Mouse (Mus musculus): ENCODE measurements around the gene Ftl1. TPM values are rescaled to one million over a fixed set of nuclear protein-coding genes. Genes with fewer than 3 reads are reported as not detected.

The Ftl1 gene
- total and polyA plus RNA-seq, 3 experiments = 1,416 to 2,290 TPM; not detected in 1

GRCm38 (mm10) chr7:45467090-45467670 is 7.5 kb upstream of the Ftl1 start:
- Histone ChIP-seq H3K4me1 (ENCODE audit: control insufficient read depth in 1 of 2, insufficient read depth in 2 of 2, low read length in 2 of 2) (peaks cover 2 to 30% of the 10 kb centered on the region in 2 experiments; a peak in 3 of 4 replicates), H3K27ac (ENCODE audit: control insufficient read depth, low read depth, low read length) (no peak overlapping the region)

DNA sequence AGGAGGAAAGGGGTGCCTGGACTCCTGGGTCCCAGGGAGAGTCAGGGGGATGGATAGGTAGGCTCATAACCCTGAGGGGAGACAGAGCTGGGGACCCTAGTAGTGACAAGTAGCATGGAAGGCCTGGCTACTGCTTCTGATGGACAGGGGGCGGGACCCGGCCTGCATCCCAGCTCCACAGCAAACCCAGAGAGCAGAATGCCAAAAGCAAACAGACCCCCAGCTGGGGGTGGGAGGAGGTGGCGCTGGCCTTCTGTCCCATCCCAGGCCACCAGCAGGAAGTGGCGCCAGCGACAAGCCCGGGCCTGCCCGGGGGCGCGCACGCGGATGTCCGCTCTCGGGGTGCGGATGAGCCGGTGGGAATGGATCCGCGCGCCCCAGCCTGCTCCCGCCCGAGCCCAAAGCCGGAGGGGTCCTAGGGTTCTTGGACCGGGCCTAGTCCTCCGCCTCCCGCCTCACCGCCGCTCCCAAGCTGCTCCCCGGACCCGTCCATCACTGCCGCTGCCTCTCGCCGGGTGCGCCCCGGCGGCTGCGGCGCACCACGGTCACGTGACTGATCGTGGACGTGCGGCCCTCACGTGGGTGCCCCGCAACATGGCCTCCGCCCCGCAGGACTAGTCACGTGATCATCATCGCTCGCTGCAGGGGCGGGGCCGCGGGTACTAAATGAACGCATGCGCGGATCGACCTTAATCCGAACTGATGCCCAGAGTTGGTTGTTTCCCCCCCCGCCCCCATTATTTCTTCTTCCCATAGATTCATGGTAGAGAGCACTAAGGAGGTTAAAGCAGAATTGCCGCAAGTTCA is 6.8 kb upstream of the Ftl1 start, which contains the start of gene Bax:
TSS of gene Bax (minus strand) at position 616 of the 807 bp plus-strand sequence.
- no peaks in the 10 kb centered on the region for H3K27me3 ChIP-seq (ENCODE audit: control insufficient read depth in 1 of 2, insufficient read depth in 2 of 2, low read length in 2 of 2)
- peak within 1 kb of the TSS; percentile 7 for H3K27ac ChIP-seq (ENCODE audit: control insufficient read depth, low read depth, low read length)
- peak; percentile 96 for DNase-seq (ENCODE audit: low read depth, low spot score)
- peaks cover 2 to 26% of the 10 kb centered on the region in 2 experiments for H3K4me1 ChIP-seq (ENCODE audit: control insufficient read depth in 1 of 2, insufficient read depth in 2 of 2, low read length in 2 of 2)
- no peaks in the 10 kb centered on the region for H3K9me3 ChIP-seq (replicated peaks; ENCODE audit: insufficient read depth, low read length)
- peak within 1 kb of the TSS; percentile 80 to 87 for H3K4me3 ChIP-seq (ENCODE audit: control insufficient read depth in 1 of 2, insufficient read depth in 1 of 2, low read depth in 2 of 2, low read length in 2 of 2)
- H3K36me3 ChIP-seq (ENCODE audit: control insufficient read depth in 1 of 2, insufficient read depth in 2 of 2, low read length in 2 of 2) = peaks cover 2 to 14% of the 10 kb centered on the region in 2 experiments; a peak in 3 of 4 replicates
- peak within 1 kb of the TSS; percentile 83 for H3K9ac ChIP-seq (ENCODE audit: control insufficient read depth, low read depth, low read length, poor library complexity, severe bottlenecking)
- H3K79me2 ChIP-seq (ENCODE audit: control insufficient read depth, insufficient read depth, low read length, poor library complexity) = peaks cover 19% of the 10 kb centered on the region
- TF ChIP-seq MYC (IDR thresholded peaks at IDR 0.05; ENCODE audit: low read depth, low read length) = peak; percentile 69; the same call in 1 of the 2 replicates
- TF ChIP-seq TCF12 (IDR thresholded peaks at IDR 0.05; ENCODE audit: low read depth, low read length) = 0 out of 2 replicates have a peak, but pooled peaks have one; percentile 6
- TF ChIP-seq RCOR1 (IDR thresholded peaks at IDR 0.05; ENCODE audit: low read depth, low read length) = no peak
- TF ChIP-seq POLR2A (IDR thresholded peaks at IDR 0.05; ENCODE audit: control insufficient read depth in 1 of 2, insufficient read depth in 1 of 2, low read depth in 1 of 2, low read length in 2 of 2, poor library complexity in 1 of 2) = peak; percentile 70 to 77; a peak in 3 of 4 replicates
- peak; percentile 70 for TF ChIP-seq NRF1 (IDR thresholded peaks at IDR 0.05; ENCODE audit: insufficient read depth, low read depth, low read length, poor library complexity, severe bottlenecking)
- TF ChIP-seq JUND (IDR thresholded peaks at IDR 0.05; ENCODE audit: low read depth, low read length) = no peak
- no peak for TF ChIP-seq CTCF (IDR thresholded peaks at IDR 0.05 in 2 of 3, conservative IDR thresholded peaks at IDR 0.05 in 1 of 3; ENCODE audit: control insufficient read depth in 1 of 3, insufficient read depth in 1 of 3, low read depth in 2 of 3, low read length in 3 of 3, poor library complexity in 1 of 3, severe bottlenecking in 1 of 3)
- no peak; a peak in 1 of 4 replicates for TF ChIP-seq EP300 (IDR thresholded peaks at IDR 0.05; ENCODE audit: low read depth in 1 of 2, low read length in 2 of 2)
- no peak for TF ChIP-seq TAL1 (IDR thresholded peaks at IDR 0.05; ENCODE audit: low read length)
- no peak for TF ChIP-seq ZKSCAN1 (IDR thresholded peaks at IDR 0.05; ENCODE audit: low read depth, low read length)
- TF ChIP-seq NELFE (IDR thresholded peaks at IDR 0.05; ENCODE audit: low read depth, low read length) = peak; percentile 69
- TF ChIP-seq ZC3H11A (IDR thresholded peaks at IDR 0.05; ENCODE audit: low read depth, low read length) = no peak
- peak; percentile 95 for TF ChIP-seq BHLHE40 (IDR thresholded peaks at IDR 0.05; ENCODE audit: borderline replicate concordance, low read depth, low read length)
- no peak for TF ChIP-seq GATA1 (IDR thresholded peaks at IDR 0.05; ENCODE audit: low read depth, low read length)
- TF ChIP-seq ELF1 (IDR thresholded peaks at IDR 0.05; ENCODE audit: low read depth, low read length) = no peak
- TF ChIP-seq MXI1 (IDR thresholded peaks at IDR 0.05; ENCODE audit: low read depth, low read length) = peak; percentile 96
- peak; percentile 99 for TF ChIP-seq USF1 (IDR thresholded peaks at IDR 0.05; ENCODE audit: low read depth, low read length)
- no peak for TF ChIP-seq RAD21 (IDR thresholded peaks at IDR 0.05; ENCODE audit: low read depth, low read length)
- no peak for TF ChIP-seq E2F4 (IDR thresholded peaks at IDR 0.05; ENCODE audit: borderline replicate concordance, low read depth, low read length)
- TF ChIP-seq TBP (IDR thresholded peaks at IDR 0.05; ENCODE audit: low read depth, low read length) = no peak
- no peak for TF ChIP-seq MAFK (IDR thresholded peaks at IDR 0.05; ENCODE audit: borderline replicate concordance, low read depth, low read length)
- TF ChIP-seq MAX (IDR thresholded peaks at IDR 0.05; ENCODE audit: low read length) = peak; percentile 98
- TF ChIP-seq CHD2 (IDR thresholded peaks at IDR 0.05; ENCODE audit: low read length) = no peak
- no peak; the same call in 1 of the 2 replicates for TF ChIP-seq KAT2A (conservative IDR thresholded peaks at IDR 0.05; ENCODE audit: low read depth, low read length)
- TF ChIP-seq HCFC1 (IDR thresholded peaks at IDR 0.05; ENCODE audit: low read depth, low read length) = peak; percentile 86
- peak; percentile 96 for TF ChIP-seq SIN3A (IDR thresholded peaks at IDR 0.05; ENCODE audit: low read length)
- no peak for TF ChIP-seq CHD1 (IDR thresholded peaks at IDR 0.05; ENCODE audit: low read depth, low read length)

More at GRCm38 (mm10) chr7:45467090-45467670, 7.5 kb upstream of the Ftl1 start:
- Histone ChIP-seq H3K4me3 (ENCODE audit: control insufficient read depth in 1 of 2, insufficient read depth in 1 of 2, low read depth in 2 of 2, low read length in 2 of 2) (peak overlapping the region; percentile 80 to 87), H3K36me3 (ENCODE audit: control insufficient read depth in 1 of 2, insufficient read depth in 2 of 2, low read length in 2 of 2) (peaks cover 2 to 13% of the 10 kb centered on the region in 2 experiments; a peak in 3 of 4 replicates), H3K79me2 (ENCODE audit: control insufficient read depth, insufficient read depth, low read length, poor library complexity) (peaks cover 19% of the 10 kb centered on the region), H3K9ac (ENCODE audit: control insufficient read depth, low read depth, low read length, poor library complexity, severe bottlenecking) (peak overlapping the region; percentile 42), H3K9me3 (replicated peaks; ENCODE audit: insufficient read depth, low read length) (no peaks in the 10 kb centered on the region), H3K27me3 (ENCODE audit: control insufficient read depth in 1 of 2, insufficient read depth in 2 of 2, low read length in 2 of 2) (no peaks in the 10 kb centered on the region)
- no peak for DNase-seq (ENCODE audit: low read depth, low spot score)
- no peak for TF ChIP-seq RAD21 (IDR thresholded peaks at IDR 0.05; ENCODE audit: low read depth, low read length)
- no peak for TF ChIP-seq CHD2 (IDR thresholded peaks at IDR 0.05; ENCODE audit: low read length)
- no peak for TF ChIP-seq POLR2AphosphoS5 (IDR thresholded peaks at IDR 0.05; ENCODE audit: borderline replicate concordance, low read depth, low read length)
- no peak for TF ChIP-seq MAFK (IDR thresholded peaks at IDR 0.05; ENCODE audit: borderline replicate concordance, low read depth, low read length)
- TF ChIP-seq ZC3H11A (IDR thresholded peaks at IDR 0.05; ENCODE audit: low read depth, low read length) = 0 out of 2 replicates have a peak, but pooled peaks have one; percentile 7
- TF ChIP-seq MXI1 (IDR thresholded peaks at IDR 0.05; ENCODE audit: low read depth, low read length) = no peak
- TF ChIP-seq ZNF384 (IDR thresholded peaks at IDR 0.05; ENCODE audit: low read depth, low read length) = peak; percentile 33; the same call in 1 of the 2 replicates
